Mouse (Mus musculus): ENCODE results near the gene Dlx4.

Dlx4 gene

DNA sequence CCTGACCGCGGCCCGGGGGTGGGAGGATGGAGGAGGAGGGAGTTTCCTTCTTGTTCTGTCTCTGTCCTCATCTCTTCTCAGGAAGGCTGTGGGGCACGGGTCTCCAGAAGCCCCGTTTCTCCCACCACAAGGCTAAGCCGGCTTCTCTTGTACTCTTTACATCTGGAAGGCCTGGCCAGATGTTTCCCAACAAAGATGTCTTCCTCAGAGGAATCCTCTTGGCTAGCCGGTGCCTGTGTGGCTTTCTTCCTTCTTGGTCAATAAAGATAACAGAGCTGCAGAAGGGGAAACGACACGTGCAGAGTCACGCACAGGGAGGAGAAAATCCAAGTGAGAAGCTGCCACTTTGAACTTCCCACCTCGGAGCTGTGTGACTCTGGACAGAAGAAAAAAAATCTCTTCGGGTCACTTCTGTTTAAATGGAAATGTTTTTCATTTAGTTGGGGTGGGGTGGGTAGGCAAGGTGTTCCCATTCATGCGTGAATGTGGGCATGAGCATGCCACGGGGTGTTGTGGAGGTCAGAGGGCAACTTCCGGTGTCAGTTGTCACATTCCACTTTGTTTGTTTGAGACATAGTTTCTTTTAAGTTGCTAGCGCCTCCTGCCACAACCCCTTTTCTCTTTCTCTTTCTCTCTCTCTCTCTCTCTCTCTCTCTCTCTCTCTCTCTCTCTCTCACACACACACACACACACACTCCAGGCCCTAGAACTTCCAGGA, 44.8 kb downstream of the Dlx4 start:
- no peak for DNase-seq

DNA sequence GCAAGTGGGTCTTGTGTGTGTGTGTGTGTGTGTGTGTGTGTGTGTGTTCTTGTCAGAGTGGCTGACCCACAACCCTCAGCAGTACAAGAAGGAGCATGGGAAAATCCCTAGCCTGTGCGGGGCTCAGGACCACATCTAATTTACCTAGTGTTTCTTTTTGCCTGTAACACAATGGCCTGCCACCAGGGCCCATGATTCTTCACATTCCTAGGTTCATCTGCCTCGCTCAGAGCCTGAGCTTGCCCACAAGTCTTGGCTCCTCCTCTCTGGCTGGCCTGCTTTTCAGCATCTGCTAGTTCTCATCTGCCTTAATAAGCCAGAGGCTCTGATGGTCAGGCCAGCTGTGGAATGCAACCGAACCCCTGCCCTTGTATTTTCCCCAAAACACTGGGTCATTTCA, 45.7 kb downstream of the Dlx4 start:
- no peak for DNase-seq

DNA sequence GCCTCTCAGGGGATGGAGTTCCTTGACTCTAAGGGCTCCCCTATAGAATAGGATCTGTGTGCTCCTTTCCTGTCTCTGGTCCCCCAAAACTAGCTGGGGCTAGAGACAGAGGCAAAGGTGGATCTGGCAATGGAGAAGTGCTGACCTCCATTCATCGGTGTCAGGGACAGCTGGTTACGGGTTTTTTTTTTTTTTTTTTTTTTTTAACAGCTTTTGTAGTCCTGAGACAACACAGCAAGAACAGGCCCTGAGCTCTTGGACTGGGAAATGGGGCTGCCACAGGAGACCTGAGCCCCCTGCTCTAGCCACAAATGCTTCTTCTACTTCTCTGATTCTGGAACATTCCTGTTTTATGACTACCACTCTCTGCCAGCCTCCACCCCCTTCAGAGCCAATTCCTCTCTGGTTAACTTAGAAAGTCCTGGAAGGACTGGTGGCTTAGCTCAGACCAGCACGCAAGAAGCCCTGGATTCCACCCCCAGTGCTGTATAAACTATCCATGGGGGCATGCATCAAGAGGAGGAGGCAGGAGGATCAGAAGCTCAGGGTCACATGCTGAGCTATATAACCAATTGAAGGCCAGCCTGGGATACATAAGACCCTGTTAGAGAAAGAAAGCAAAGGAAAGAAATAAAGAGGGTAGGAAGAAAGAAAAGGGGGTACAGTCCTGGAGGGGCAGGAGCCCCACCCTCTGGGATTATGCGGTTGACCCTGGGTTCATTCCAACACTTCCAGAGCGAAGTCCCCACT, 47.5 kb downstream of the Dlx4 start:
- DNase-seq: no peak

DNA sequence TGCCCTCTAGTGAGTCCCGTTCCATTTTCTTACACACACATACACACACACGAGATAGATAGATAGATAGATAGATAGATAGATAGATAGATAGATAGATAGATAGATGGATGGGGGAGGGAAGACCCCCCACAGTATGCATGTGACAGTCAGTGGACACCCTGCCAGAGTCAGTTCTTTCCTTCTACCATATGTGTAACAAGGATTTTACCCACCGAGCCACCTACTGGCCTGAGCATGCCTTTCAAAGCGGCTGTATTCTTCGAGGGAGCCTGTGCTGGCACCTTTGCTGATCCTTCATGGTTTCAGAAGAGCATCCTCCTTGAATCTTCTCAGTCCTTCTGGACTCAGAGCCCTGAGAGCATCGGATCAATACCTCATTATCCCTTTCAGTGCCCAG, 48.2 kb downstream of the Dlx4 start:
- no peak for DNase-seq

DNA sequence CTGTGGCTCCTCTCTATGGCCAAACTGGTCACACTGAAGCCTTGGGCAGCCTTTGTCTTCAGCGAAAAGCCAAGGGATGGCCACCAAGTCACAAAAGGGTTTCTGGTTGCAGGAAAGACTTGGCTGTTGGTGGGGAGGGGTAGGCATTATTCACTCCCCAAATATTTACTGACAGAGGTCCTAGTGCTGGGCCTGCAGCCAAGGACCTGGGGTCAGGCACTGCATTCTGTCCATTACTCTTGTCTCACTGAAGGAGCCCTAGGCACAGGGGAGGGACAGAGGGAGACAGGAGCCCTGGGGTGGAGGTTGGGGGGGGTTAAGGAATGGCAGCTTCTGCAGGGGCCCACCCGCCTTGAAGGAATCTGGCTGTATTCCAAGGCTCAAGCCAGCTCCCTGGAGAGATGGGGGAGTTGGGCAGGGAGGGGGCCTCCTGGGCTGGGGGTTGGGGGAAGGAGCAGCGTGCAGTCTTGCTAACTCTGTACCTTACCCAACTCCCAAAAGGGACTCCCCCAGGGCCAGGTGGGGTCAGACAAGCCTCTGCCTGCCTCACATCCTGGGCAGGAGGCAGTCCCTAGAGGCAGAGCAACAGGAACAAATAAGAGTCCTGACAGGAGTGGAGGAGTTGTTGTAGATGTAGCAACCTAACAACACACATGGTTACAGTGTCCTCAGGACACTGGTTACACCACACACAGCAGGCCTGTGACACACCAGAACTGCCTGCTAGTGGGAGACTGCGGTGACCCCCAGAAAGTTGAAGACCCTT, 49.3 kb downstream of the Dlx4 start:
- DNase-seq: no peak

DNA sequence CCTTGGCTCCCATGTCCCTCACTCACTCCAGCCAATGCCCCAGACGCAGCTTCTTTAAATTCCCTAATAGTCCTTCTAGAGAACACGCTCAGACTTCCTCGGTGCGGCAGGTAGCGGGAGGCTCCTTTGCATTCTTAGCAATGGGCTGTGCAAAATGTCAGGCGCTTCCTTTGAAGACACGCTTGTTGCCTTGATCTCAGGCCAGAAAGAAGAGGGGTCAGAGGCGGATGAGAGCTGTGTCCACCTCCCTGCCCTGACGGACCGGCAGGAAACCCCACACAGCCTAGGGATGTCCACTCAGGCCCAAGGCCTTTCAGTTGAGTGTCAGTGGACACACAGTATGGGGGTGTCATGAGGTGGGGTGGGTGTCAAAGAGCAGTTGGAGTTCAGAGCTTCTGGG, 50.5 kb downstream of the Dlx4 start:
- no peak for DNase-seq

DNA sequence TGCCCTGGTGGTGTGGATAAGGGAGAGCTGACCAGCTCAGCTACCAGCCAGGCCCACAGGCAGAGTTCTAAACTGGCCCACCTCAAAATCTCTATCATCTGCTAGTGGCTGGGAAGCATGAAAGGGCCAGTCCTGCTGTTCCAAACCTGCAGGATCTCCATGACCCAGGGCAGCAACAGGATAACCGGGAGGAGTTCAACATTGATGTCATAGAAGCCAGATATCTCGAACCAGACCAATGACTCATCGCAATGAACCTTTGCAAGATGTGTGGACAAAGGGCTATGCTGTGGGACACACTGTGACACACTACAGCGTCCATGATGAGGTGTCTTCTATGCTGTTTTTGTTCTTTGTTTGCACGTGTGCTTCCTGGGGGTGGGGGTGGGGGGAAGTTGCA, 53.0 kb downstream of the Dlx4 start:
- DNase-seq: no peak

All from thymus, postnatal 4 days (tissue).